Mouse (Mus musculus): ENCODE results near the gene Trip6.

Gene Trip6

DNA sequence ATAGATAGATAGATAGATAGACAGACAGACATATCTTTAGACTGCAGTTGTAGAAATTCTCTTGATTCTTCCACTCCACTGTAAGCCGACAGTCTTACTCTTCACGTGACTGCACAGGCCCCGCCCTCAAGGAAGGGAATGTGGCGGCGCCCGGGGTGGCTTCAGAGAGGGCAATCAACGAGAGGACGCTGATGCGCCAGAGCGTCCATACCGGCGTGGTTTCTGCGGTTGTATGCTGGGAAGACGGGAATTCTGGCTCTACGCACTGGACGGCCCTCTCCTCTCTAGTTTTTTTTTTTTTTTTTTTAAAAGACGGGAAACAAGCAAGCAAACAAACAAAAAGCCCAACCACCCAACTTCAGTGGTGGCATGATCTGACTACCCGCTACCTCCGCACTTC lies 24.1 kb upstream of the Trip6 start:
- DNase-seq (ENCODE audit: low spot score): peak; percentile 79

DNA sequence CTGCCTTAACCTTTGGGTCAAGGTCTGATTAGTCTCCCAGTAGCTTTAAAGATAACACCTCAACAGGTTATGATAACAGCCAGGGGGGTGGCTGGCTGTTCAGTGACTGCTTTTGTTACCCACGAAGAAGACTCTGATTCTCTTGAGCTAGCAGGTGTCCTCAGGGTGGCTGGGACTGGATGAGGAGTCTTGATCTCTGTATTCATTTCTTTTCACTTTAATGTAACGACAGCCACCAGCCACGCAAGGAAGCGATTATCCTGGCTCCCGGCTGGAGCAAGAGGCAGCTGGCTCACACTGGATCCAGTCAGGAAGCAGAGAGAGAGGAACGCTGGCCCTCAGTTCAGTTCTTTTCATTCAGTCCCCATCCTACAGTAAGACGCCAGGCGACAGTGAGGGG lies 23.0 kb upstream of the Trip6 start:
- DNase-seq (ENCODE audit: low spot score): no peak

DNA sequence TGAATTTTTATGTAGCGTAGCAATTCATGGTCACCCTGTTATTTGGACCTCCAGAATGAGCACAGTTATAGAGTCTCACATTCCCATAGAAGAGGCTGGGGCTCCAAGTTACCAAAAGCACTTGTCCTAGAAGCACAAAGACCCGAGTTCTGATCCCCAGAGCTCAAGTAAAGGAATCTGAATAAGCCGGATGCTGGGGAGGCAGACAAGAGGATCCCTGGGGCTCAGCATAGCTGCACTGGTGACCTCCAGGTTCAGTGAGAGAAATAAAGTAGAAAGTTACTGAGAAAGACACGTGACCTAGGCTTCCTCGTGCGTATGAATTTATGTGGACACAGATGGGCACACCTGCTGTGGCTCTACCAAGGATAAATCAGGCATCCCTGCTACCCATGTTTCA lies 20.9 kb upstream of the Trip6 start:
- no peak for DNase-seq (ENCODE audit: low spot score)

DNA sequence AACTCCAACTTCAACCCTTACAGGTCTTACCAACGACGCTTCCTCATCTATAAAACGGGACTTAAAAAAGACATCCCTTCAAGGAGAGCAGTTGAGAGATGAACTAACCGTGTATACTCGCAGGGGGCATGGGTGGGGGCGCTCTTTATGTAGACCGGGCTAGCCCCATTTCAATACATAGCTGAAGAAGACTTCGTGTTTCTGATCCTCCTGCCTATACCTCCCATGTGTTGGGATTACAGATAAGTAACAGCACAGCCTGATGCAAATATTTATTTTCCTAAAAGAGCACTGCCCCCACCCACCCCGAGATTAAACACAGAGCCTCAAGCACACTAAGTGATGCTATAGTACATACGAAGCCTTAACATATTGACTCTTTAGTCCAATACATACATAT lies 20.1 kb upstream of the Trip6 start:
- DNase-seq (ENCODE audit: low spot score): no peak

DNA sequence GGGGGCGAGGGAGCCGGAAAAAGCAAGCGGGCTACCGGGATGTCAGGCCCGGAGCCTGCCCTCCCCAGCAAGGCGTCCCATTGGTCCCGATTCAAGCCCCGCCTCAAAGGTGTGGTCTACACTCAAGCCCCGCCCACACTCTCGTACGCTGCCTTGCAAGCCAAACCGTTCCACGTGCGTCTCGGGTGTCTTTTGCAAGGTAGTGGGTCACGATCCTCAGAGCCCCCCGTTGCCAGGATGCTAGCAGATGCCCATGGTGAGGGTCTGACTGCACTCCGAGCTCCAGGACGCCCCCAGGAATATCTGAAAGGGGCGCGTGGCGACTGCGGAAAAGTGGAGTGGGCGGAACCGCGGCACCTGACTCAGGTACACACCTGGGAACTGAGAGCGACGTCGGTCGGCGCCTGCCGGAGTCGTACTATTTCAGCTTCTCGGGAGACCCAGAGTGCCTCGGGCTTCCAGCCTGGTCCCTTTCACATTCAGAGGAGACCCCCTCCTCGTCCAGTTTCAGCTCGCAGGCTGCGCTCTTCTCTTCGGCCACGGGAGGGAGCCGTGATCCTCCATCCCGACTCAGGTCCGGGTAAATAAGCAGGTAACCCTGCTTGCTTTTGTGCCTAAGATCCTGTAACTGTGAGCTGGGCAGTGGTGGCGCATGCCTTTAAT lies 19.4 kb upstream of the Trip6 start, which contains the start of gene Slc12a9:
Gene Slc12a9, minus strand, starts transcription at position 86 of the 663 bp plus-strand sequence.
- DNase-seq (ENCODE audit: low spot score): peak; percentile 93

DNA sequence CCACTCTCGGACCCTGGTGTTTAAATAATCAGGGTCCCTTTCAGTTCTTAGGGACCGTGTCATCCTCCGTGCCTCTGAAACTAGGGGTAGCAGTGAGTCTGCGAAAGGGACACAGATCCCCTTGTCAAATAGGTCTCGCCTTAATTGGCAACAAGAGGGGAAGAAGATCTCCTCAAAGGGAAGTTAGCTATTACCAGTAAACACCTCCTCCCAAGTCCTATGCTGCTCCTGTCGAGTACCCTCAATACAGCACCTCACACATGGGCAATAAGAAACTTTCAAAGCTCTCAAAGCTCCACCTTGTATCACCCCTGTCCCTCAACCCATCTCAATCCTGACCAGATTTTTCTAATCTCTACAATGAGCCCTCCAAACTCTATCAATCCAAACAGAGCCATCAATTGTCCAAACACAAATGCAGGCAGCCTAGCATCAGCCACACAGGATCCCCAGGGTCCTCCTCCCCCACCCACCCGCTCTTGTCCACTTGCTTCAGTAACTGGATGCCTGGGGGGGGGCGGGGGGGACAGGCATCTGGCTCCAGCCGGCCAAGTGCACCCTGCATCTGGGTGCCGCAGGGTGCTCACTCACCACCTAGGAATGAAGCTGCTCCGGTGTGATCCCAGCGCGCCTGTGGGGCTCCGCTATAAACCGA lies 18.8 kb upstream of the Trip6 start:
- DNase-seq (ENCODE audit: low spot score): no peak

DNA sequence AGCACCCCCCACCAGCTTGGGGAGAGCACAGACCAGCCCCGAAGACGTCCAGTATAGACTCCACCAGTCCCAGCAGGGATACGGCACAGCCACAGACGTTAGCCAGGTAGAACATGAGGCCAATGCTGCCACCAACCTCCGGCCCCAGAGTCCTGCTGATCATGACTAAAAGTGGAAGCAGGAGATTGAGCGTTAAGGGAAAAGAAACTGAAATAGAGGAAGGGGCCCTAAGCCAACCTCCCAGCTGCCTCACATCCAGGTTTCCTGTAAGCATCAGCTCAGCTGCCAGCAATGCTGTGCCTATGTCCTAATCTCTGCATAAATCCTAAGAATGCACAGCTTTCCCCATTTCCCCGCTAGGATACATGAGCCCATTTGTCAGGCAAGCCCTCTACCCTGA lies 16.7 kb upstream of the Trip6 start:
- no peak for DNase-seq (ENCODE audit: low spot score)

DNA sequence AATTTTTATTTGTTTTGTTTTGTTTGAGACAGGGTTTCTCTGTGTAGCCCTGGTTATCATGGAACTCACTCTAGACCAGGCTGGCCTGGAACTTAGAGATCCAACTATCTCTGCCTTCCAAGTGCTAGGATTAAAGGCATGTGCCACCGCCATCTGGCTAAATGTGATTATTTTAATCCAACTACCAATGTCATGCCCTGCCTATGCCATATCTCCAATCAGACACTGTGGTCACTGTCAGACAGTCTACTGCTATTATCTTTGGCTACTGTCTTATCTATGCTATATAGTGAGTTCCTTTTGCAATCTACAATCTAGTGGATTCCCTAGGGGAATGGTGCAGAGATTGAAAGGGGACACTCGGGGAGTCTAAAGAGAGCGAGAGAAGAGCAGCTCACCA lies 6.8 kb upstream of the Trip6 start:
- no peak for DNase-seq (ENCODE audit: low spot score)

DNA sequence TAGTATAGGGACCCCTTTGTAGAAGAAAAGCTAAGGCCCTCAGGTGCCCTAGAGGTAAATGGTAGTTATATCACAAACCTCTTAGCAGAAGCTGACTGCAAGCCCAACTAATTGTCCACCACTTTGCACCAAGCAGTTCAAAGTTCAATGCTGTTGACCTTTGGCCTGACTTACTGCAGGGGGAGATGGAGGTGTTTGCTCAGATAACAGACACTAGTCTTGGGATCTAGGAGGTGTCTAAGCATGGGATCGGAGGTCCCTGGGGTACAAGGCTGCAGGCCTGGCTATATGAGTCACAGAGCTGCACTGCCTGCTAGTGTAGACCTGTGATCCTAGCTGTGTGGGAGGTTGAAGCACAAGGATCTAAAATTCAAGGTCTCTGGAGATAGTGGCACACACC lies 4.4 kb upstream of the Trip6 start:
- DNase-seq (ENCODE audit: low spot score): no peak

DNA sequence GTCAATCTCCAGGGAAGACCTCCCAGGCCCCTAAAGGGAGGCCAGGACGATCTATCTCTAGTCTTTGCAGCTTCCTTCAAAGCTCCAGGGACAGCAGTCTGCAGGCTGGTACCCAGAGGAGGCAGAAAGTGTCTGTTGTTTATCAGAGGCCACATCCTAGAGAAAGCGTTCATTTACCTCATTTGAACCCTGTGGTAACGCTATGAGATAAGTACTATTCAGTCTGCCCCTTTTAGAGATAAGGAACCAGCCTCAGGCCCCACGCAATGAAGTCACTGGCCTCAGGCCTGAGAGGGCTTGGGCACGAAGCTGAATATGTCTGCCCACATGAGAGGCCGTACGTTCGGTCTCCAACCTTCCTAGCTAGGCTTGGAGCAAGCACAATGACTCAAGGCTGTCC lies 3.2 kb upstream of the Trip6 start:
- no peak for DNase-seq (ENCODE audit: low spot score)

DNA sequence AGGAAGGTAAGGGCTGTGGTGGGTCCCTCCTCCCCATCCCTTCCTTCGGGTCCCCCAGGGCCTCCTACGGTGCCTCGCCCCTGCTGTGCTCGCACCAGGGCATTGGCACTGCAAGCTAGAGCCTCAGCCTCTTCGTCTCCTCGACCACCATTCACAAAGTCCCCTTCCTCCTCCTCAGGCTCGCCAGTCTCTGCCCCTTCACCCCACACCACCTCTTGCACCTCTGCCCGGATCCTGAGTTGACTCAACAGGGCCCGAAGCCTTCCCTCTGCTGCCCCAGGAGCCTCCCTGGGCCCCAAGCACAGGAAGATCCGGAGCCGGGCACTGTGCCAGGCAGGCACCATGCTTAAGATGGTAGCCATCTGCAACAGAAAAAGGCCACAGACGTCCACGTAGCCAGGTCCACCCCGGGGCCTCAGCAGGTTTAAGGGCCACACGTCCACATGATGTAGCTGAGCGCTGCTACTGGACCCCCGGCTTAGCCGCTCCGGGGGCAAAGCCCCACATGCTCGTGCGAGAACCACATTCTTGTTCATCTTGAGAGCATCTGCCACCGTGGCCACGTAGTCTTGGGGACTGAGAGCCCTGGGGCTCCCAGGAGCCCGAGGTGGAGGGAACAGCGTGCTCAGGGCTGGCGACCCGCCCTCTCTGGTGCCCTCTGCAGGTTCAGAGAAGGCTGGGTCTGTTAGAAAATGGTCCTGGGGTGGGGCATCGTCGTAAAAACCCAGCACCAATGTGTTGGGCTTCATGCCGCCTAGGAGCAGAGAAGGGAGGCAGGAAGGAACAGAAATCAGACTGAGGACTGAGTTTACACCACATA lies 1.1 kb upstream of the Trip6 start:
- DNase-seq (ENCODE audit: low spot score): peak; percentile 50

DNA sequence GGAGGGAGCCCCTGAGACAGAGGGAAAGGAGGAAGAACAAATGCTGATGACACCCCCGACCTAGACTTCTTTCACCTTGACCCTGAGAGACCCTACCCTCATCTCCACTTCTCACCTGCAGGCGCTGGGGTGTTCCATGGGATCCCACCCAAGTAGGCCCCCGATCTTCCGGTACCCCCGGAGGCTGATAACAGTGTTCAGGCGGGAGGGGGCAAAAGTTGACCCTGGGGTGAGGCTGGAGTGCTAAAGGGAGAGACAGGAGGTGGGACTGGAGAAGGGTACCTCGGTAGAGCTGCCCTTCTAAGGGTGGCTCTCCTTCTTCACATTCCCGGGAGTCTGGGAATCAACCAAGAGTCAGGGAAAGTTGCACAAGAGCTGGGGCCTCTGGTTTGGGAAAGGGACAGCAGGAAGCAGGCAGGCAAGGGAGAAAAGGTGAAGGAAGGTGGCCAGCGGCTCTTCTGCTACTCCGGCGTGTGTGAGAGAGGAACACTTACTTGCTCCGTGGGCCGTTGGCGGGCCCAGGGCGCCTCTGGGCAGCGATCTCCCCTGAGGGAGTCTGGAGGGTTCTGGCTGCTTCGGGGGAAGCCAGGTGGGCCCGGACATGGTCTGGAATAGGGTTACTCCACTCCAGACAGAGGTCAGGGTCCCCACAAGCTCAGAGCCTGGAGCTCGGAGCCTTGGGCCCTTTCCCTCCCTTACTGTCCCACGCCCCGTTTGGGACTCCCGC lies 575 bp downstream of the Trip6 start:
- no peak for DNase-seq (ENCODE audit: low spot score)

DNA sequence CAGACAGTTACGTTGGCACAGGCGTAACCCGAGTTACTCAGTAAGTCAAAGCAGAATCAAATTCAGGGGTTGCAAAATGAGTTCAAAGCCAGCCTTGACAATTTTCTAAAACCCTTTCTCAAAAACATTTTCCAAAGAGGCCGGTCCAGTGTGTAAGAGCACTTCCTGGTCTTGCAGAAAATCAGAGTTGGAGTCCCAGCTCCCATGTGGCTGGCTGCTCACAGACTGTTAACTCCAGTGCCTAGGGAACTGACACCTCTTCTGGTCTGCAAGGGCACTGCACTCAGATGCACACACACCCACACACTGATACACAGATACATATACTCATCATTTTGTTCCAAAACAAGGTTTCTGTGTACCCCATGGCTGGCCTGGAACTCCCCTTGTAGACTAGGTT lies 5.8 kb downstream of the Trip6 start:
- no peak for DNase-seq (ENCODE audit: low spot score)

DNA sequence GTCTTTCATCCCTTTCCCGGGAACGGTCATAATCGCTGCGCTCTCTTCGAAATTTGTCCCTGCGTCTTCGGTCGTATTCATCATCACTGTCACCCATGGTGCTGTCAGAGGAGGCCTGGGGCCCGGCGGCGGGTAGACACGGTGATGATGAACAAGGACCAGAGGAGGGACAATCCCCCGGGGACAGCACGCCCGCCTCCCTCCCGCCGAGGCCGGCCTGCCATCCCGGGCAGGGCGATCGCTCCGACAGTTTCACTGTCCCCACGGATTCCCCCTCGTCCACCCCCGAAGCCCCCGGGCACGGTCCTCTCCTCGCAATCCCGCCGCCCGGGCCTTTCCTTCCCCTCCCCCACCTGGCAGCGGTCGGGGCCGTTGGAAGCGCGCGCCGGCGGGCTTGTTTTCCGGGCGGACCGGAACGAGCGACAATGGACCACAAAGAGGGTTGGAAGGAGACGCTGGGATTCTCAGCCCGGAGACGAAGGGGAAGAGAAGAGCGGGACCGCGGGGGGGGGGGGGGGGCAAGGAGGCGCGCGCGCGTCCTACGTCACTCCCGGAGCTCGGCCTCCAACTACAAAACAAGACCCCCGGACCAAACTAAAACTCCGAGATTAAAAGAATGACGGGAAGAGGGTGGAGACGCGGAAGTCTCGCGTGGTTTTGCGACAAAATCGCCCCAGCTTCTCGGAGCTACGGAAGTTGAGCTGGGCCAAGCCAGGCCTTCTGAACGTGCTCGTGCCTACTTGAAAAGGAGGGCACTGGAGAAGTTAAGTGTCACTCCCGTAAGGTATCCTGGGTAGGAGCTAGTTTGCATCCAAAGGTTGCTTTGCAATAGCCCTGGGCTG lies 6.9 kb downstream of the Trip6 start, which contains the start of gene Srrt:
Gene Srrt, minus strand, starts transcription at position 604 of the 842 bp plus-strand sequence.
- DNase-seq (ENCODE audit: low spot score): peak; percentile 85

DNA sequence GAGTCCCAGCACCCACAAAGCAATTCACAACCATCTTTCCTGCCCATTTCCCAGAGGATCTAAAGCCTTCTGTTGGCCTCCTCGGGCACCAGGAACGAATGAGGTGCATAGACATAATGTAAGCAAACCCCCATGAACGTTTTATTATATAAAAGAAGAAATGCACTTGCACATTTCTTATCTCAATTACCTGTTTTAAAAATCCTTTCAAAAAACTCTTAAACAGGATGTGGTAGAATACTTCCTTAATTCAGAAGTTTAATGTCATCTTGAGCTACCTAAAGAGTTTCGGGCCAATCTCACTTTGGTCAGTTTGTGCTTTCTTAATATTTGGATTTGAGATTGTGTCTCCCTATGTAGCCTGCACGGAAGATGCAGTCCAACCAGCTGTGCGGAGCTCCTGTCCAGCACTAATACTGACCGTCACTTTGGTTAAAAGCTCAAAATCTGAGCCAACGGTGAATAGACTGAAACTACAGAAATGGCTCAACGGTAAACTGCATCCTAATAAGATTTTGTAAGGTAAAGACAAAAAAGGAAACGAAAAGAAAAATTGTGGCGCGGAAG lies 7.7 kb downstream of the Trip6 start:
- no peak for DNase-seq (ENCODE audit: low spot score)

DNA sequence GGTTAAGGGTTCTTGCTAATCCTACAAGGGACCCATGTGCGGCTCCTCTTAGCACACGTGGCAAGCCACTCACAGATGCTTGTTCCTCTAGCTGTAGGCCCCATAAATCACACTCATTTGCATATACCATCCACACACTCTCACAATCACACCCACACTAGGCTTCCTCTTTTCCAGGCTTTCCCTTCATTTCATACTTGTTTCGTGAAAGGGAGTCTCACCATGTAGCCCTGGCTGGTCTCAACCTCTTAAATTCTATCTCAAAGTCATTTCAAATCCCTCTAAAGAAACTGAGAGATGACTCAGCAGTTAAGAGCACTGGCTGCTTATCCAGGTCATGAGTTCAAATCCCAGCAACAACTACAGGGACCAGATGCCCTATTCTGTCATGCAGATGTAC lies 8.4 kb downstream of the Trip6 start:
- DNase-seq (ENCODE audit: low spot score): no peak

DNA sequence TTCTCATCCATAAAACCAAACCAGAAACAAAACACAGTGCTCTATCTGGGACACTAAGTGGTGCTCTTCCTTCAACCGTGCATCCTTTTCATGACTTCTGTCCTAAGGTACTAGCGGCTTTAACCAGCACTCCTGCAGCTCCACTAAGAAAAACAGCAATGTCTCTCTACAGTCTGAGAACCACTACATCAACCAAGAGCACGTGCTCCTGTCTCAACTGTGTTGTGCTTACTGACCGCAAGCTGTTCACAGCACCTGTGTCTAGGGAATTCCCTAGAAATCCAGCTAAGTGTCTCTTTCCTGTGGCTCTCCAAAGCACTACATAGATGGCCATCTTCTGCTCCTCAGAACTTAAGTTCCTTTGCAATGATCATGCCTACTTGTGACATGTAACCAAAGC lies 9.4 kb downstream of the Trip6 start:
- DNase-seq (ENCODE audit: low spot score): no peak

DNA sequence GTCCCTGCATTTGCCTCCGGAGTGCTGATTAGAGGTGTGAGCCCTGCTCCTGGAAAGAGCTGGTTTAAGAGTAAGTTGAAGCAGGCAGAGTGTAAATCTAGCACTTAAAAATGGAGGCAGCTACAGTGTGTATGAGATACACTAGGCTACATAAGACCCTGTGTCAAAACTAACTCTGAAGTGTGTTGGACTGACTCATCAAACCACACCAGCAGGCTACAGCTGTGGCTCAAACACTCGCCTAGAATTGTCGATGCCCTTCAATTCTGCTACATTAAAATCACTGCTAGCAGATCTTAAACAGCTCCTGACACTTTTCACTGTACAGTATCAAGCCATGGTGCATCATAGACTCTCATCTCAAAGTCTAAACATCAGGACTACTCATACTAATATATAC lies 10.0 kb downstream of the Trip6 start:
- DNase-seq (ENCODE audit: low spot score): no peak

DNA sequence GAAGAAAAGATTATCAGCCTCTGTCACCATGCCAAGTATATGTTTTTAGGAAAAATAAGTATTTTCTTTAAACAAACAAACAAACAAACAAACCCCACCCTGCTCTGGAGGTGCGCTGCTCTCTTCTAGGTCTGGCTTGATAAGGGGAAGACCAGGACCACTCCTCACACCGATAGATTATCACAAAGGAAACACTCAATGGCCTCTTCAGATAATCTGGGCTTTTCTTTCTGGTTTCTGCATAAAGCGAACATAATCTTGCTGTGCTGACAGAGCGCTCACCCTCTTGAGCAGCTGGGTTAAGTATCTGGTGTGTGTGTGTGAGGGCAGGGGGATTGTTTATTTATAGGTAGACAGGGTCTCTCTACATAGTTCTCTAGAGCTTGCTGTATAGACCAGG lies 10.6 kb downstream of the Trip6 start:
- DNase-seq (ENCODE audit: low spot score): no peak

DNA sequence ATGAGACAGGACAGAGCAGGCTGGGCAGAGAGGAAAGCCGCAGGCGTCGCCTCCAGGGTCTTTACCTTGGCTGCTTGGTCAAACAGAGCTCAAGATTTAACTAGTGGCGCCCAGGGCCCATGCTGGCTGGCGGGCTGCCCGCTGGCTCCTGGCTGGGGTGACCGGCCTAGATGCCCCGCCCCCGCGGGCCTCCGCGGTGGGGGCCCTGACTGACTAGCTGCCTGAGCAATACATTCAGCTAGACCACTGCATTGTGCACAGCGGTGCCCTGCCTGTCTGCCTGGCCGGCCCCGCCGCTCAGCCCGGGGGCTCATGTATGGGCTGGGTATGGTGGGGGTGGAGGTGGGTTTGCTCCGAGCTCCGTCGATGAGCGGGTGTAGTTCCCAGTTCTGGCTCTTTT lies 13.0 kb downstream of the Trip6 start:
- DNase-seq (ENCODE audit: low spot score): no peak

DNA sequence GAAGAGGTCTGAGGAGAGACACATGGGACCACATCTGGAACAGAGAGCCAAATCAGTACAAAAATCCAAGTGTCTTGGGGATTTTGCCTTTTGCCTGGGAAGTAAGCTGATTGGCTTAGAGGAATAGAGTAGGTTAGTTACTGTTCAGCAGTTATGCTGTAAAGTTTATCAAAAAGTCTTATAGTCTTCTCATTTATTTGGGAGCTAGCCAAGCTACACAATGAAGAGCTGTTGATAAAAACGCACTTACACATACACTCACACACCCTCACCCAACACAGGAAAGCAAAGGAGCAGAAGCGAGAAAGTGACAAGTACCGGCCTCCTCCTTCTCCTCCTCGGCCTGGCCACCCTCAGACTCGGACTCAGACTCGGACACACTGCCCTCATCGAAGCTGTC lies 15.0 kb downstream of the Trip6 start:
- no peak for DNase-seq (ENCODE audit: low spot score)

Measured in urinary bladder, postnatal 25 days (tissue).